Mouse (Mus musculus) midbrain, embryonic 13.5 days (tissue): ENCODE data around the gene Il13. TPM values are rescaled to one million over a fixed set of nuclear protein-coding genes. Genes with fewer than 3 reads are reported as not detected.

Source experiments
- ATAC-seq: fragments of 200-750 bp; cut with Nextera tagmentation; 2 replicates; pipeline ENCODE4 v1.8.0; 2017; ENCODE audit warnings: mild to moderate bottlenecking, moderate TSS enrichment, moderate library complexity
- H3K27ac ChIP-seq: fragments of 300-500 bp; sonication (generic); 2 replicates; pipeline ENCODE4 v1.5.1; 2015; ENCODE audit warnings: inconsistent platforms, mild to moderate bottlenecking, moderate library complexity
- H3K27me3 ChIP-seq: fragments of 300-500 bp; sonication (generic); 2 replicates; pipeline ENCODE4 v1.6.1; 2015; ENCODE audit warnings: mild to moderate bottlenecking, inconsistent platforms
- H3K36me3 ChIP-seq: fragments of 300-500 bp; sonication (generic); 2 replicates; pipeline ENCODE4 v1.6.1; 2015; ENCODE audit warnings: mild to moderate bottlenecking, inconsistent platforms
- H3K4me1 ChIP-seq: fragments of 300-500 bp; sonication (generic); replicated peaks from 2 replicates; pipeline ENCODE4 v1.6.1; 2015; ENCODE audit warnings: inconsistent platforms
- H3K4me2 ChIP-seq: fragments of 300-500 bp; sonication (generic); replicated peaks from 2 replicates; pipeline ENCODE4 v1.6.1; 2015; ENCODE audit warnings: moderate library complexity, mild to moderate bottlenecking, inconsistent platforms
- H3K4me3 ChIP-seq: fragments of 300-500 bp; sonication (generic); replicated peaks from 2 replicates; pipeline ENCODE4 v1.5.1; 2015; ENCODE audit warnings: mild to moderate bottlenecking, inconsistent platforms
- H3K9ac ChIP-seq: fragments of 300-500 bp; sonication (generic); replicated peaks from 2 replicates; pipeline ENCODE4 v1.6.1; 2015; ENCODE audit warnings: mild to moderate bottlenecking, inconsistent platforms
- H3K9me3 ChIP-seq: fragments of 300-500 bp; sonication (generic); 2 replicates; pipeline ENCODE4 v1.6.1; 2016; ENCODE audit warnings: mild to moderate bottlenecking, inconsistent platforms
- WGBS: fragments of 180-500 bp; shearing (Covaris S2); methylation state at CpG from one replicate; pipeline ENCODE4 v1.1.7; 2015; 5-methylcytosine and 5-hydroxymethylcytosine counted together
- polyA plus RNA-seq: library from polyadenylated mRNA; unstranded; fragments of >200 nt; fragmentation: Nextera tagmentation; extraction: Ambion mirVana; gene quantifications from 2 replicates; pipeline ENCODE4 v1.2.1, GENCODE M21; 2015

The Il13 gene
- polyA plus RNA-seq: not detected in 2 replicates

DNA sequence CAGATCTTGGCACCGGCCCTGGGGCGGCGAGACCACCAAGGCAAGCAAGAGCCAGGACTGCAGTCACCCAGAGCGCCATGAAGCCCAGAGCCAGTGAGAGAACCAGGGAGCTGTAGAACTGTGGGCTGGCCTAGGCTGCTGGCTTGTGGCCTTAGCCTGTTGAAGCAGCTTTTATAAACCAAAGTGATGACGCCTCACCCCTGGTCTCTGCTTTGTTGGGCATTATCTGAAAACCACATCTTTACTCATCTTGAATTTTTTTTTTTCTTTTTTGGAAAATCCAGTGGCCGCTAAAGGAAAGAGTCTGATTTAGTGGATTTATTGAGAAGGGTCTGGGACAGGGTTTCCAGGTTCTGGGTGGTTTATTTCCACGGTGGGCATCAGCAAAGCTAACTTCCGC is at the start of gene Il13:
Gene Il13 (minus strand): TSS at position 147 of the 400 bp plus-strand sequence.
- Histone ChIP-seq H3K27me3 (peaks cover 36% of the 10 kb centered on the region), H3K36me3 (no peaks in the 10 kb centered on the region), H3K9ac (no peak within 1 kb of the TSS), H3K4me2 (no peak within 1 kb of the TSS), H3K9me3 (no peaks in the 10 kb centered on the region), H3K4me1 (peaks cover 12% of the 10 kb centered on the region), H3K27ac (no peak within 1 kb of the TSS), H3K4me3 (no peak within 1 kb of the TSS)
- WGBS: 92% methylated on average over 8 of the region's 8 CpGs
- no peak for ATAC-seq

DNA sequence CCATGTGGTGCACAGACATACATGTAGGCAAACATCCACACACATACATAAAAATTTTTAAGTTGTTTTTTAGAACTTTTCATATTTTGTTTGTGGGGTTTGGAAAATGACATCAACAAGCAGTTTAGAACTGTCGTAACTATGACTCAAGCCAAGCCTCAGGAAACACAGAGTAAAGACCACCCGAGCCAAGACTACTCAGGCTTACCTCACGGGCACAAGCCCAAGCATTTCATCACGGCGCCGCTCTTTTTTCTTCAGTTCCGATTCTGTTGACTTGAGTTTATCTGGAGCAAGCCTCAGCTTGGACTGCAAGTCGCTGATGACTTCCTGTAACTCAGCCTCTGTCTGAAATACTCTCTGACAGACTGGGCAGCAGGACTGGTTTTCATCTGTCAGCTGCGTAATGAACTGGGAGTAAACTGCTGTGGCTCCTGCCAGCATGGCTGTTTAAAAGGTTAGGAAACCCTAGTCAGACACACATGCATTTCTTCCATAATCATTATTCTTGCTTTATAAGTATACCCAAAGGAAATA is 48.6 kb upstream of the Il13 start:
- no peaks in the 10 kb centered on the region for H3K27me3 ChIP-seq
- whole genome bisulfite sequencing: 93% methylated on average over 9 of the region's 9 CpGs
- H3K4me2 ChIP-seq: no peak overlapping the region
- H3K36me3 ChIP-seq: peaks cover 16% of the 10 kb centered on the region
- ATAC-seq: no peak
- no peaks in the 10 kb centered on the region for H3K9me3 ChIP-seq
- H3K4me1 ChIP-seq: no peaks in the 10 kb centered on the region
- no peak overlapping the region for H3K4me3 ChIP-seq
- no peak overlapping the region for H3K27ac ChIP-seq
- no peak overlapping the region for H3K9ac ChIP-seq

DNA sequence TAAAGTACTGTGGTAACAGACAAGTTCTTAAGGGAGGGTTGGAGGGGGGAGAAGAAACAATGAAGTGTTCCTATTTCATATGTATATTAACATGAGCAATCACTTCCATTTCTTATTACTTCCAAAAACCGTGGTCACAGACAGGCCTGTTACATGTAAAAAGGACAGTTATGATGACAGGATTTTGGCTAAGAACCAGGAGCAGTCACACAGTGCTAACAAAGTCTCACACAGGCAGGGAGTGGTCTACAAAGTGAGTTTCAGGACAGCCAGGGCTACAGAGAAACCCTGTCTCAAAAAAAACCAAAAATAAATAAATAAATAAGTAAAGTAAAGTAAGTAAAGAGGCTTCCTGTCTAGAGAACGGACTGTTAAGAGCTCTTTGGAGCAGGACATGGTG is 47.7 kb upstream of the Il13 start:
- H3K4me1 ChIP-seq: no peaks in the 10 kb centered on the region
- H3K9ac ChIP-seq: no peak overlapping the region
- H3K4me2 ChIP-seq: no peak overlapping the region
- H3K27me3 ChIP-seq: no peaks in the 10 kb centered on the region
- 89% methylated on average over 2 of the region's 2 CpGs for WGBS
- no peak overlapping the region for H3K4me3 ChIP-seq
- ATAC-seq: no peak
- peaks cover 16% of the 10 kb centered on the region for H3K36me3 ChIP-seq
- H3K9me3 ChIP-seq: no peaks in the 10 kb centered on the region
- H3K27ac ChIP-seq: no peak overlapping the region

DNA sequence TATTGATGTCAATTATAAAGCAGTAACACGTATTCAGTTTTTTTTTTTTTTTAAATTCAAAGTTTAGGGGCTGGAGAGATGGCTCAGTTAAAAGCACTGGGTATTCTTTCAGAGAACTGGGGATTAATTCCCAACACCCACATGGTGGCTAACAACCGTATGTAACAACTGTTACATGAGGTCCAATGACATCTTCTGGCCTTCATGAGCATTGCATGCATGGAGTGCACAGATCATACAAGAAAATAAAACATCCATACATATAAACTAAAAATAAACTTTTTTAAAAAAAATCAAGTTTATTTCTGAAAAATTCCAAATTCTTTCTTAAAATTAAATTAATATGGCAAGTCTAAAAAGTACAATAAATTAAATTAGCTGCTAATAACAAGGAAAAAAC is 47.2 kb upstream of the Il13 start:
- 90% methylated on average over 2 of the region's 2 CpGs for WGBS
- Histone ChIP-seq H3K9ac (no peak overlapping the region), H3K36me3 (peaks cover 16% of the 10 kb centered on the region)

DNA sequence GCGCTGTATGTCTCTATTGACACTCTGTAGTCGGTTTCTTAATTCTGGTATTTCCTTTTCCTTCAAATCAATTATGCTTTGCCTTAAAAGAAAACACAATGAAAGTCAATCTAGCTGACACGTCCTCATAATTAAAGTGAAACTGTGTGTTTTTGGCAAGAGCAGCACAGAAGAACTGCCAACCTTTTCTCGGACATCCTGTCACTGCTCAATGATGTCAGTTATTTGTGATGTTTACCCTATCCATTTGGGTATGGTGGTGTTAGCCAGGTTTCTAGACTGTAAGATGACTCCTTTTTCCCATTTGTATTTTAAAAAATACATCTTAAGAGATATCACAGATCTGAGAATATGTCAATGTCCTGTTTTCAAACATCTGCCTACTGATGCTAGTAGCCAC is 45.6 kb upstream of the Il13 start:
- no peak overlapping the region for H3K4me3 ChIP-seq
- H3K9me3 ChIP-seq: no peaks in the 10 kb centered on the region
- H3K4me2 ChIP-seq: no peak overlapping the region
- peaks cover 22% of the 10 kb centered on the region for H3K36me3 ChIP-seq
- no peaks in the 10 kb centered on the region for H3K27me3 ChIP-seq
- no peak overlapping the region for H3K27ac ChIP-seq
- no peaks in the 10 kb centered on the region for H3K4me1 ChIP-seq
- ATAC-seq: no peak
- H3K9ac ChIP-seq: no peak overlapping the region
- WGBS: 93% methylated on average over 4 of the region's 4 CpGs

More for the DNA sequence above, 47.2 kb upstream of the Il13 start:
- Histone ChIP-seq H3K27ac (no peak overlapping the region), H3K4me2 (no peak overlapping the region), H3K4me1 (no peaks in the 10 kb centered on the region), H3K27me3 (no peaks in the 10 kb centered on the region), H3K4me3 (no peak overlapping the region), H3K9me3 (no peaks in the 10 kb centered on the region)
- ATAC-seq: no peak

DNA sequence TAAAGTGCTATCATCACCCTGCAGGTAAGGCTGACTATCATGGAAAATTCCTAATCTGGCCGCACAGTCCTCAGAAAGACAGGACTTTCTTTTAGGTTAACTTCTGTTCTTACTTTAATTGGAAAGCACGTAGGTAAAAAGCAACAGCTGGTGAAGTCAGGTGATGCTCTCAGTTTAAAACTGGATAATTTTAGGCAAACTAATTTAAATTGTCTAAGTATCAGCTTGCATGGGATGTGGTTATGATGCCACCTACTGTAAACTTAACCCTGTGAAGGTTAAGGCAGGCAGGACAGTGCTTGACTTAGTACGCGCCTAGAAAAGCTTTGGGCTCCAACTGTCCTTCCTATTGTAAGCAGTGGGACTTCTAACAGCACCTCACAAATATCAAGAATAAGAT is 36.9 kb upstream of the Il13 start:
- Histone ChIP-seq H3K27ac (no peak overlapping the region), H3K9ac (no peak overlapping the region), H3K4me3 (no peak overlapping the region), H3K4me2 (no peak overlapping the region), H3K36me3 (peaks cover 34% of the 10 kb centered on the region), H3K4me1 (no peaks in the 10 kb centered on the region), H3K27me3 (no peaks in the 10 kb centered on the region), H3K9me3 (no peaks in the 10 kb centered on the region)
- 97% methylated on average over 4 of the region's 4 CpGs for WGBS
- no peak for ATAC-seq

DNA sequence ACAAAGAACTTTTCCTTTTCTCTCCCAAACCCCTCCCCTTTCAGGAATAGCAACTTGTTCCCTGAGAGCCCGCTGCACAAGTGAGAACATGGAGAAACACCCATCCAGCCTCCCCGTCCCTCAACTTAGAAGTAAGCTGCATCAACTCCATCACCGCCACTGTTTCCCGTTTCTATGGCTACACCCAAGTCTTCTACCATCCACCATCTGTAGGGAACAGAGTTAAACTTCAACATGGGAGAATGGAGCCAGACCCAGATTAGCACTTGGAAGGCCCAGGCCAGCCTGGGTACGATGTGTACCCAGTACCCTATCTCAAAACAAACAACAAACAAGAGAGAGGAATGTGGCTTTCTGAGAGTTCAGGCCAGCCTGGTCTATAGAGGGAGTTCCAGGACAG is 29.6 kb upstream of the Il13 start:
- H3K4me3 ChIP-seq: no peak overlapping the region
- no peak overlapping the region for H3K4me2 ChIP-seq
- no peak overlapping the region for H3K27ac ChIP-seq
- H3K9me3 ChIP-seq: no peaks in the 10 kb centered on the region
- WGBS: 83% methylated on average over 5 of the region's 5 CpGs
- ATAC-seq: no peak
- H3K27me3 ChIP-seq: no peaks in the 10 kb centered on the region
- H3K9ac ChIP-seq: no peak overlapping the region
- H3K36me3 ChIP-seq: peaks cover 19% of the 10 kb centered on the region
- H3K4me1 ChIP-seq: no peaks in the 10 kb centered on the region

DNA sequence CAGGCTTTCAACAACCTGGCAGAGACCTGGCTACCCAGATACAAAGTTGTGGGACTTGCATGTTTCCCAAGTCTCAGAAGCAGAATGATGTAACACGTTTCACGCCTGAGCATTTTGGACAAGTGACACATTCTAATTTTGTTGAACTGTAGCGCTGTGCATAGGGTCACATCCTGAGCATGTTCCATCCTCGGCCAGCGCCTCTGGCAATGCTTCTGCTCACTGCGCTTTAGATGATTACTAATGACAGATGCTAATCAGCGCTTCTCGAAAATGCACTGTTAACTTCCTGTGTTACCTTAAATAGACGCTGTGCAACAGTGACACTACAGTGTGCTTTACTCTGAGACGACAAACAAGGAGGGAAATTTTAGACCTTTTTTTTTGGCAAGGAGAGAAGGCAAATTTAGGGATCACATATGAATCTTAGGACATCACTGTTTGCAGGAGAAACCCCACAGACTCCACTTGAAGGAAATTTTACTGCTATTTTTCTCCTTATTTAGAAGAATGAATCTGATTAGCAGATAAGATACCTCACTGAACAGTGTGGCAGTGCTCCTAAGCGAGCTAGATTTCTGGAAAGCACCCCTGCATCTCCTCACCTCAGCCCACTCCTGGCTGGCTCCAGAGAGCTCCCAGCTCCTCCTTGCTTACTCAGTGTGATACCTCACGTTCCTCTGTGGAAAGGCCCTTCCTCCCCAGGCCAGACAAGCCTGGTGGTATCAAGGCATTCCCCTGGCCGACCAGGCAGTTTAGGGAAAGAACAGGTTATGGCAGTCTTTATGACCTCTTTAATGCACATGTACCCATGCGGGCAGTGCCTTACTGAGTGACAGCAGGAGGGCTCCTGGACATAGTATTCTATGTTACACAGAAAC is 28.5 kb upstream of the Il13 start:
- Histone ChIP-seq H3K27ac (no peak overlapping the region), H3K4me1 (no peaks in the 10 kb centered on the region), H3K9ac (no peak overlapping the region), H3K9me3 (no peaks in the 10 kb centered on the region), H3K4me3 (no peak overlapping the region), H3K36me3 (peaks cover 16% of the 10 kb centered on the region), H3K27me3 (no peaks in the 10 kb centered on the region), H3K4me2 (no peak overlapping the region)
- ATAC-seq: no peak
- 89% methylated on average over 14 of the region's 14 CpGs for WGBS

DNA sequence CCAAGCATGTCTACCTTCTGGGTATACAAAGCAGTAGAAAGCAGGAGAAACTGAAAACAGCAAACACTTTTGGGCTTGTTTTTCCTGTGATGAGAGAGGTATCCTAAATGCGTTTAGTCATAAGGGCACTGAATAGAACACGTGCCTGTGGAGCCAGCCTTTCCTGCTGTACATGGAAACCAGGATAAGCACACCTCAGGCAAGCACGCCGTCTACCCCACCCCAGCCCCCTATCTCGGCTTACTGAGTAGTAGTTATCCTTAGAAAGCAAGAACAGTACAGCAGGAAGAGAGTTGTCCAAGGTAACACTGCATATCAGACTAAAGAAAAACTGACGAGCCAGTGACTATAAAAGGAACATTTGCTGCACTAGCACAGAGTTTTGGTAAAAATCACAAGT is 23.3 kb upstream of the Il13 start:
- no peak overlapping the region for H3K27ac ChIP-seq
- no peak overlapping the region for H3K4me3 ChIP-seq
- H3K9me3 ChIP-seq: no peaks in the 10 kb centered on the region
- no peaks in the 10 kb centered on the region for H3K27me3 ChIP-seq
- 91% methylated on average over 6 of the region's 6 CpGs for WGBS
- H3K9ac ChIP-seq: no peak overlapping the region
- peaks cover 9% of the 10 kb centered on the region for H3K36me3 ChIP-seq
- H3K4me2 ChIP-seq: no peak overlapping the region
- no peaks in the 10 kb centered on the region for H3K4me1 ChIP-seq
- no peak for ATAC-seq

DNA sequence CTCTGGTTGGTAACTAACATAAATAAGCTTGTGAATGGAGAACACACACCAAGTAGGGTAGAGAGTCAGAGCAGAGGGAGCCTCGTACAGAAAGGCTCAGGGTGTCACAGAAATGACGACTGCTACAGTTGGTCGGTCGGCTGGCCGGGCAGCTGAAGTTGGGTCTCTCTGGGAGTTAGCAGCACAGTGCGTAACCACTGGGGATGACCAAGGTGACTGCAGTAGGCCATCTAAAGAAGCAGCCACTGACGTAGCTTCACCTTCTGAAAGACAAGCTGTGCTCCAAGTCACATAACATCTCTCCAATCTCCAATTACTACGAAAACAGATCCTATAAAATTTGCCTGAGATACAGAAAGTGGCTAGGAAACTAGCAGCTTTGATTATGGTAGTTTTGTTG is 22.9 kb upstream of the Il13 start:
- no peaks in the 10 kb centered on the region for H3K4me1 ChIP-seq
- no peak overlapping the region for H3K9ac ChIP-seq
- H3K4me2 ChIP-seq: no peak overlapping the region
- H3K36me3 ChIP-seq: peaks cover 9% of the 10 kb centered on the region
- WGBS: 91% methylated on average over 8 of the region's 8 CpGs
- no peak overlapping the region for H3K4me3 ChIP-seq
- H3K9me3 ChIP-seq: no peaks in the 10 kb centered on the region
- ATAC-seq: no peak
- no peak overlapping the region for H3K27ac ChIP-seq
- H3K27me3 ChIP-seq: no peaks in the 10 kb centered on the region

DNA sequence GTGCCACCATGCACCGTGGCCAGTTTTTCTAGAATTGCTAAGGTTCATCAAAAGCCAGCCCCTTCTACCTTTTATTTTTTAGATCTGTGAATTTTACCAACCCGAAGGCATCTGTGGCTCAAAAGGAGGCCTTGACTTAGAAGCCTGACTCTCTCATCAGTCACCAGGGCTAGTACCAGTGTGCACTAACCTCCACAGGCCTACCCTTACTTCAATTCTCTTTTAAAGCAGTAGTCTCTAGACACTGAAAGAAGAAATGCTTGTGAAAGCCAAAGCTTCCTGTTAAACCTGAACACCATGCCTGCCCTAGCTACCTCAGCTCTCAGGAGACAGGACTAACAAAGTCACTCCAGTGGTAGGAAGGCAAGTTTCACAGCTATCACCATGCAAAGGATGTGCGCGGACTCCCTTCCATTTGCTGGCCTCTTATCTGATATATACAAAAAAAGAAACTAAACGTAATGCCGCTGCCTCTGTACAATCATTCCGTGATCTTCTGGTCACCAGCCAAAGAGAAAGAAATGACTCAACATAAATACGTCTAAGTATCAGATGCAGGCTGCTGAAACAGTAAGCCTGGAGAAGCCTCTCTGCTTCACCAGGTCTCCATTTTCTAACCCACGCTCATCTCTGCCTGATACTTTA is 22.2 kb upstream of the Il13 start:
- Histone ChIP-seq H3K9me3 (no peaks in the 10 kb centered on the region), H3K36me3 (peaks cover 16% of the 10 kb centered on the region), H3K9ac (no peak overlapping the region), H3K4me3 (no peak overlapping the region), H3K27me3 (no peaks in the 10 kb centered on the region), H3K27ac (no peak overlapping the region), H3K4me2 (no peak overlapping the region), H3K4me1 (no peaks in the 10 kb centered on the region)
- WGBS: 93% methylated on average over 9 of the region's 9 CpGs
- ATAC-seq: no peak

DNA sequence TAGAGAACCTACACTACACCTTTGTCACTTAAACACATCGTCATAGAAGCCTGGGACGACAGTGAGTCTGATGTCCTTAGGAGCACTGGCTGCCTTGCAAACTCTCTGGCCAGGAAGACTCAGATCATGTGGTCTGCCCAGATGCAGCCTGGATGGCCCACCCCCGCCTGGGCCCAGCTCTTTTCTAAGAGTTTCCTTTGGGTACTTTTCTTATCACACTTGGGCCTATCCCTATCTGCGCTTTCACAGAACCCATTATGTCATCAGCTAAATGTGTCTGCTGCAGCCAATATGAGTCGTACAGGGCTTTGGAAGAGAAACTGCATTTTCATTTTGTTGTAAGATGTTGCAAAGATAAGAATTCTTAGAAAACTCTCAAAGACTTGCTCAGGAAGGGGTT is 20.5 kb upstream of the Il13 start:
- H3K9me3 ChIP-seq: no peaks in the 10 kb centered on the region
- no peak for ATAC-seq
- no peak overlapping the region for H3K9ac ChIP-seq
- H3K36me3 ChIP-seq: peaks cover 31% of the 10 kb centered on the region
- H3K4me1 ChIP-seq: no peaks in the 10 kb centered on the region
- no peak overlapping the region for H3K4me2 ChIP-seq
- WGBS: 94% methylated on average over 5 of the region's 5 CpGs
- H3K4me3 ChIP-seq: no peak overlapping the region
- no peak overlapping the region for H3K27ac ChIP-seq
- H3K27me3 ChIP-seq: no peaks in the 10 kb centered on the region
